Mouse (Mus musculus): ENCODE data around the gene Rela.

Gene Rela

GRCm38 (mm10) chr19:5636036-5636570 lies 1.2 kb upstream of the Rela start:
- no peak for DNase-seq (ENCODE audit: low spot score in 2 of 2)

- DNase-seq (ENCODE audit: low spot score in 2 of 2), result no peak
Observed at GRCm38 (mm10) chr19:5636571-5637041, 677 bp upstream of the Rela start.

GRCm38 (mm10) chr19:5638416-5639005 lies 1.2 kb downstream of the Rela start:
- DNase-seq (ENCODE audit: low spot score in 2 of 2), result no peak

GRCm38 (mm10) chr19:5640339-5640738 lies 3.1 kb downstream of the Rela start:
- DNase-seq (ENCODE audit: low spot score in 2 of 2), result no peak

GRCm38 (mm10) chr19:5641021-5641420 lies 3.7 kb downstream of the Rela start:
- no peak for DNase-seq (ENCODE audit: low spot score in 2 of 2)

GRCm38 (mm10) chr19:5641641-5642040 lies 4.4 kb downstream of the Rela start:
- DNase-seq (ENCODE audit: low spot score in 2 of 2), result no peak

- no peak for DNase-seq (ENCODE audit: low spot score in 2 of 2)
Observed at GRCm38 (mm10) chr19:5645280-5645679, 8.0 kb downstream of the Rela start.

- DNase-seq (ENCODE audit: low spot score in 2 of 2), result no peak
Observed at GRCm38 (mm10) chr19:5646731-5647330, 9.5 kb downstream of the Rela start.

- DNase-seq (ENCODE audit: low spot score in 2 of 2), result no peak
Observed at GRCm38 (mm10) chr19:5647791-5648190, 10.5 kb downstream of the Rela start.

GRCm38 (mm10) chr19:5648401-5649297 lies 11.4 kb downstream of the Rela start:
- DNase-seq (ENCODE audit: low spot score in 2 of 2), result peak; percentile 63 to 77

DNA sequence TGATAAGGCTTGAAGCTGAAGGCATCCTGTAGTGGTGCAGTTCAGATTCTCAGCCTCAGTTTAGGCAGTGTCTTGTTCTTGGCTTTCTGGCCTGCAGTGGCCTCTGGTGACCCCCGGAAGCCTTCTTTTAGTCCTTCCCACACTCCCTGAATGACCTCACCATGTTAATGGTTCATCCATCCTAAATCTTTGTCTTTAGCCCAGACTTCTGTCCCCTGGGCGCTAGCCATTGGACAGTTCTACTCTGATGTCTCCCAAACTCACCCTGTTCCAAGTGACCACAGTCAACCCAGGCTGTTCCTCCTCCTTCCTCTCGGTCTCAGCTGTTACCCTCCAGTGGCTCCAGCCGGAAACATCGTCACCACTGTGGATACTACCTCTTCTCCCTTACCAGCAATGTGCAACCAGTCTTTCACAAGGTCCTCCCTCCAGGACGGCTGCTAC lies 12.0 kb downstream of the Rela start:
- DNase-seq (ENCODE audit: low spot score in 2 of 2), result no peak

- no peak for DNase-seq (ENCODE audit: low spot score in 2 of 2)
Observed at GRCm38 (mm10) chr19:5651502-5652274, 14.4 kb downstream of the Rela start.

- no peak for DNase-seq (ENCODE audit: low spot score in 2 of 2)
Observed at GRCm38 (mm10) chr19:5652570-5652969, 15.3 kb downstream of the Rela start.

DNA sequence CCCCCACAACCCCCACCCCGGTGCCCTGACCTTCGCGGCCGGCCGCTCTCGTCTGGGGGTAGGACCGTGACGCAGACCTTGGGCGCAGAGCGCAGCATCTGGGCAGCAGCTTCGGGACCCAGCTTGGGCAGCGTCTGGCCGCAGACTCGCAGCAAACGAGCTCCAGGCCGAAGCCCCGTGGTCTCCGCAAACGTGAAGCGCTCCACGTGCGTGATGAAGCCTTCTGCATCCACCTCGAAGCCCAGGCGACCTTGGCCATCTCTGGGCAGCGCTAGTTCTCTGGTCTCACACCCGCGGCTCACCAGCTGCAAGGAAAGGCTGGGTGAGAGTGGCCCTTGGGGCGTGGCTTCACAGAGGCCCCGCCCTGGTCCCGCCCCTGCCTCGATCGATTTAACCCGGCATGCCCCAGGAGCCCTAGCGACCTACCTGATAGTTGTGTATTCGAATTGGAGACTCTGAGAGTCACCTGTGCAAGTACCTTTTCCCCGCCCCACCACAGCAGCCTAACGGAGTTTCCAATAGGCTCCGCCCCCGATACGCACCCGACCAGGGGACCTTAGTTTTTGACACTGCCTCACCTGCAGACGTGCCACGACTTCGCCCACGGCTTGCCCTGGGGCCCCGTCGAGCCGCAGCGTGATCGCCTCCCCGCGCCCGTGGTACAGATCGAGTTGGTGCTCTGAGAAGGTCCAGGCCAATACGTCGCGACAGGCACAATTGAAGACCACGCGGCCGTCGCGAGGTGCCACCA lies 16.9 kb downstream of the Rela start:
- peak in 1 of 2 experiments; percentile 46 for DNase-seq (ENCODE audit: low spot score in 2 of 2)

- no peak for DNase-seq (ENCODE audit: low spot score in 2 of 2)
Observed at GRCm38 (mm10) chr19:5654720-5655298, 17.5 kb downstream of the Rela start.

DNA sequence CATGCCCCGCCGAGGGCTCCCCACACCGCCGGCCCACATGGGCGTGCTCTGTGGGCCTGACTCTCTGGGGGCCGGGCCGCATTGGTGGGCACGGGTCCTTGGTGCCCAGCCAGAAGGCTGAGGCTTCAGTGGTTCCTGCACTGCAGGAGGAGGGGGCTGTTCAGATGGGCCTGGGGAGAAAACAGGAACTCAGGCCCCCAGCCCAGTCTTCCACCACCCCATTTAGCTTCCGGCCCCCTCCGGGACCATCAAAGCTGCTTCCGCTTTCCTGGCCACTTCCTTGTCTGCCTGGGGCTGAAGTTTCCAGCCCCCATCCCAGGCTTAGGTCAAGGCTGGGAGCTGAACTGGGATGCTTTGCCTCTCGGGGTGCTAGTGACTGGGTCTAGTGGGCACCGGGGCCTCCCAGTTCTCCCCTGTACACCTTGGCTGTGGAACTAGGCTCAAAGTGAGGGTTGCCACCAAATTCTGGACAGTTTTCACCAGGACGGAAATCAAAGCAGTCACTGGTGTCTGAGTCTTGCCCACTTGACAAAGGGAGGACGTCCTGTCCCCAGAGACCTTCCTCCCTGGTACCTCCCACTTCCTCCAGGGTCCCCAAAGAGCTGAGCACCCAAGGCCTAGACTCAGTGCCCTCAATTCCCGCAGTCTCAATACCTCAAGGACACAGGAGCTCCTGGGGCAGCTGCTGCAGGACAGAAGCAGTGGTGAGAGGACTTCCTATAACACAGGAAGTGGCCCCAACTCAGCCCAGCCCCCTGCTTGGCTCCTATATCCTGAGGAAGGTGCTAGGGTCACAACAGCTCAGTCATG lies 23.9 kb downstream of the Rela start:
- DNase-seq (ENCODE audit: low spot score in 2 of 2), result no peak

DNA sequence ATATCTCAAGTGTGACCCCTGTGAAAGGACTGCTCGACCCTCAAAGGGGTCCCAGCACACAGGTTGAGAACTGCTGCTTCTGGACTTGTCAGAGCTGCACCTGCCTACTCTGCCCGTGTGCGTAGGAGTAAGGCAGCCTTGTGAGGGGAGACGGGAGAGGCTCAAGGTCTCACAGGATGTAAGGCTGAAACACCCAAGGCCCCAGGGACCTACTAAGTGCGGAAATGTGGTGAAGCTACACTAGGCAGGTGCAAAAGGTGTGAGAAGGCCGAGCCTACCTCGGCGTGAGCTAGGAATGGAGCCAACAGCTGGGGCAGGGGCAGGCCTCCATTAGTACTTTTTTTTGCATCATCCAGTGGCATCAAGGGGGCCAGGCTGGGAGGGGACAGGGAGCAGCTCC lies 25.0 kb downstream of the Rela start:
- no peak for DNase-seq (ENCODE audit: low spot score in 2 of 2)

DNA sequence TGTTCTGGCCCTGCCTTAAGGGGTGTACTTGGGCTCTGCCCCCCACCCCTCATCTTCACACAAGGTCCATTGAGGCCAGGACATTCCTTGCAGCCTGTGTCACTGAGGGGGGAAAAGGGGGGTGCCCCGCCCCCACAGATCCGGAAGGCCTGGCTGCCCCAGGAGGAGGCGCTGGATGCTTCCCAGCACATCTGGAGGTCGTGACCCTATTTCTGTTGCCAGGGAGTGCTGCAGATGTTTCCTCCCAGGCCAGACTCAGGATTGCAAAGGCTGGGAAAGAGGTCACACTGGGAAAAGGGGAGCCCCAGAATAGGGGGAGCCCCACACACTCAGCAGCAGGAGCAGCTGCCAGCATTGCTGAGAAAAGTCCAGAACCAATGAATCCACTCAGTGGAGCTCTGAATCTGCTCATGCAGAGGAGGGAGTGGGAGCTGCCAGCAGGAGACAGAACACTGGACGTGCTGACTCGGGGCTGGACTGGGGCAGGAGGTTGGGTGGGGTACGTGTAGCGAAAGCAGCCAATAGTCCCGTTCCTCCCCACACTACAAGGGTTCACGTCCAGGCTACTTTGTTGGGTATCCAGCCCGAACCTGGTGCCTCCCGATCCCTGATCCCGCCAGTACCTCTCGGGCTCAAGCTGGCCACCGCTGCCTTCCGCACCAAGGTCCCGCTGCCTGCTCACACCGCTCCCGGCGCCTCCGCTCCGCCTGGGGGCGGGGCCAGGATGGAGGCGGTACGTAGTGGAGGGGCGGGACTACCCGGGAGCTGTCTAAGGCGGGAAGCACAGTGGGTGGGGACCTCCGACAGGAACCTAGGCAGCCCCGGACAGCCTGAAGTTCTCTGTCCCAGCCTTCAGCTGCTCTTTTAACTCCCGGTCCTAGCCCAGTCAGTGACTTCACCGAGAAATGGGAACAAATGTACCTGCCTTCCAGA lies 26.0 kb downstream of the Rela start, which contains the start of gene Sipa1:
Sipa1 (minus strand) TSS at position 727 of the 933 bp plus-strand sequence.
- peak; percentile 90 to 97 for DNase-seq (ENCODE audit: low spot score in 2 of 2)

All from urinary bladder, adult 18-20 months (tissue).